ENCODE assay signal across 29 mouse cellular contexts in the genomic region with DNA sequence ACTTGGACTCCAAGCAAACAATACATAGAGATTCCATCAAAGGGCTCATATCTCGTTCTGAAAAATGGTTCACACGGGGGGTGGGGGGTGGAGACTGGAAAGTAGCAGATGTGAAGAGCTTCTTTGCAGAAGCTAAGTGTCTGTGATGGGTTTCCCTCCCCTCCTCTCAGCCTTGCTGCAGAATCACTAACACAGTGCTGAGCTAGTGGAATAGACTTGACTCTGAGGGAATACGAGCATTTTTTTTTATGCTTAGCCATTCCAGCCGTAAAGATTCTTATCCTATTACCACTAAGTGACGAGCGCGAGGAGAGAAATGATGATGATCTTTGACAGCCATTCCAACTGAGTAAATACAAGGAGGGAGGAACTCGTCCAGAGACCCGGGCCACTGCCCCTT.
DNase-seq lines count a peak whose midpoint lies in the region; ATAC-seq and TF ChIP-seq lines count a peak whose summit lies in the region.
"Had no signal": no experiment of that assay in that cellular context is flagged by ENCODE, and none has a peak within 500 bp of the region (broad histone marks: within the 10 kb centered on the region; RNA-seq: fewer than 3 reads in every experiment).

No protein-coding gene starts in this region.

- TF ChIP-seq POLR2A in brain, embryonic 14.5 days (IDR thresholded peaks at IDR 0.05; ENCODE audit: borderline replicate concordance, extremely low read depth, insufficient read depth, insufficient read length, poor library complexity, severe bottlenecking), result no peak
- TF ChIP-seq POLR2A in lung, adult 2 months (IDR thresholded peaks at IDR 0.05; ENCODE audit: borderline replicate concordance, extremely low read depth, low read depth, low read length), result no peak

- H3K4me3 ChIP-seq in hindbrain, embryonic 15.5 days, result no peak overlapping the region
- no peak overlapping the region for H3K4me3 ChIP-seq in hindbrain, embryonic 11.5 days (ENCODE audit: low read depth, low read length)
- no peak overlapping the region for H3K4me3 ChIP-seq in neural tube, embryonic 13.5 days
- H3K4me3 ChIP-seq in lung, adult 2 months (replicated peaks; ENCODE audit: extremely low read depth, low read depth, low read length), result no peak overlapping the region
- H3K4me3 ChIP-seq: embryonic facial prominence, embryonic 12.5 days; embryonic facial prominence, embryonic 15.5 days; forebrain, embryonic 12.5 days; forebrain, embryonic 15.5 days; heart, adult 2 months; heart, embryonic 10.5 days; heart, embryonic 13.5 days had no signal

- no peak overlapping the region for H3K9ac ChIP-seq in hindbrain, embryonic 15.5 days
- no peak overlapping the region for H3K9ac ChIP-seq in hindbrain, embryonic 11.5 days (ENCODE audit: low read depth, low read length)
- H3K9ac ChIP-seq in neural tube, embryonic 13.5 days, result no peak overlapping the region
- H3K9ac ChIP-seq: embryonic facial prominence, embryonic 12.5 days; embryonic facial prominence, embryonic 15.5 days; forebrain, embryonic 12.5 days; forebrain, embryonic 15.5 days; heart, embryonic 13.5 days; hindbrain, embryonic 14.5 days had no signal

- no peaks in the 10 kb centered on the region for H3K9me3 ChIP-seq in hindbrain, embryonic 15.5 days
- H3K9me3 ChIP-seq in hindbrain, embryonic 11.5 days (ENCODE audit: control insufficient read depth, low read length), result no peaks in the 10 kb centered on the region
- no peaks in the 10 kb centered on the region for H3K9me3 ChIP-seq in neural tube, embryonic 13.5 days
- H3K9me3 ChIP-seq: embryonic facial prominence, embryonic 12.5 days; embryonic facial prominence, embryonic 15.5 days; forebrain, embryonic 12.5 days; forebrain, embryonic 15.5 days; heart, embryonic 10.5 days; heart, embryonic 13.5 days had no signal

- no peaks in the 10 kb centered on the region for H3K27me3 ChIP-seq in hindbrain, embryonic 15.5 days
- H3K27me3 ChIP-seq in hindbrain, embryonic 11.5 days (ENCODE audit: control insufficient read depth, insufficient read depth, low read length), result no peaks in the 10 kb centered on the region
- no peaks in the 10 kb centered on the region for H3K27me3 ChIP-seq in neural tube, embryonic 13.5 days
- H3K27me3 ChIP-seq: CH12.LX; embryonic facial prominence, embryonic 12.5 days; embryonic facial prominence, embryonic 15.5 days; forebrain, embryonic 12.5 days; forebrain, embryonic 15.5 days; heart, embryonic 13.5 days had no signal

- TF ChIP-seq CTCF in brain, embryonic 14.5 days (IDR thresholded peaks at IDR 0.05; ENCODE audit: borderline replicate concordance, extremely low read depth, insufficient read depth, insufficient read length), result no peak
- no peak for TF ChIP-seq CTCF in lung, adult 2 months (IDR thresholded peaks at IDR 0.05; ENCODE audit: insufficient read depth, low read length)

- no peak for DNase-seq in hindbrain, embryonic 11.5 days (ENCODE audit: low spot score)
- no peak for DNase-seq in neural tube, embryonic 10.5 days (ENCODE audit: extremely low spot score, low spot score)
- DNase-seq in brain, embryonic 14.5 days (ENCODE audit: low read depth), result peak; percentile 31
- DNase-seq in kidney, adult 9 months, result no peak
- DNase-seq in lung, adult 2 months, result no peak
- DNase-seq: adrenal gland, adult 2 months; adrenal gland, postnatal 14 days; B cell, adult 2 months; cerebellum, adult 18-20 months; cerebellum, adult 9-10 months; cerebellum, postnatal 14 days; gastrocnemius, postnatal 10 days; gastrocnemius, postnatal 36 days; heart, adult 2 months; heart, postnatal 14 days; heart, postnatal 4 days had no signal

- no peak overlapping the region for H3K4me2 ChIP-seq in hindbrain, embryonic 15.5 days
- no peak overlapping the region for H3K4me2 ChIP-seq in hindbrain, embryonic 11.5 days (replicated peaks; ENCODE audit: low read depth, low read length)
- H3K4me2 ChIP-seq in neural tube, embryonic 13.5 days, result no peak overlapping the region
- H3K4me2 ChIP-seq: embryonic facial prominence, embryonic 12.5 days; embryonic facial prominence, embryonic 15.5 days; forebrain, embryonic 12.5 days; forebrain, embryonic 15.5 days; heart, embryonic 13.5 days; hindbrain, embryonic 14.5 days had no signal

- 49% methylated on average over 9 of the region's 9 CpGs for WGBS in hindbrain, embryonic 15.5 days
- WGBS in hindbrain, embryonic 11.5 days, result 69% methylated on average over 9 of the region's 9 CpGs
- 58% methylated on average over 9 of the region's 9 CpGs for WGBS in neural tube, embryonic 13.5 days
- 35% methylated on average over 9 of the region's 9 CpGs for WGBS in lung, adult 2 months

- 0 out of 2 replicates have a peak, but pooled peaks cover 2% of the 10 kb centered on the region for H3K4me1 ChIP-seq in hindbrain, embryonic 15.5 days (replicated peaks)
- no peaks in the 10 kb centered on the region for H3K4me1 ChIP-seq in hindbrain, embryonic 11.5 days (replicated peaks; ENCODE audit: control insufficient read depth, insufficient read depth, low read length)
- peaks cover 14% of the 10 kb centered on the region for H3K4me1 ChIP-seq in neural tube, embryonic 13.5 days (replicated peaks)
- no peaks in the 10 kb centered on the region for H3K4me1 ChIP-seq in lung, adult 2 months (ENCODE audit: control insufficient read depth, insufficient read depth, low read length)
- H3K4me1 ChIP-seq: embryonic facial prominence, embryonic 12.5 days; embryonic facial prominence, embryonic 15.5 days; forebrain, embryonic 15.5 days had no signal

- 0 out of 2 replicates have a peak, but pooled peaks have one; percentile 34 for ATAC-seq in hindbrain, embryonic 15.5 days (ENCODE audit: low FRiP score, low read depth)
- no peak for ATAC-seq in hindbrain, embryonic 11.5 days (ENCODE audit: low FRiP score)
- peak; percentile 61; the same call in 1 of the 2 replicates for ATAC-seq in neural tube, embryonic 13.5 days (ENCODE audit: low read depth)
- ATAC-seq: forebrain, embryonic 15.5 days; inflammation-experienced regulatory T-cells, adult 6 months; intestine, embryonic 16.5 days had no signal

- H3K27ac ChIP-seq in hindbrain, embryonic 15.5 days (replicated peaks), result no peak overlapping the region; the same call in 1 of the 2 replicates
- no peak overlapping the region for H3K27ac ChIP-seq in hindbrain, embryonic 11.5 days (ENCODE audit: low read depth, low read length)
- peak overlapping the region; percentile 53 for H3K27ac ChIP-seq in neural tube, embryonic 13.5 days (replicated peaks)
- H3K27ac ChIP-seq: embryonic facial prominence, embryonic 12.5 days; embryonic facial prominence, embryonic 15.5 days; forebrain, embryonic 12.5 days; forebrain, embryonic 15.5 days; heart, adult 2 months; heart, embryonic 10.5 days; heart, embryonic 13.5 days; hindbrain, embryonic 14.5 days had no signal

- H3K36me3 ChIP-seq in hindbrain, embryonic 15.5 days, result no peaks in the 10 kb centered on the region
- H3K36me3 ChIP-seq in hindbrain, embryonic 11.5 days (ENCODE audit: control insufficient read depth, insufficient read depth, low read length), result no peaks in the 10 kb centered on the region
- H3K36me3 ChIP-seq in neural tube, embryonic 13.5 days, result no peaks in the 10 kb centered on the region
- H3K36me3 ChIP-seq: embryonic facial prominence, embryonic 12.5 days; embryonic facial prominence, embryonic 15.5 days; forebrain, embryonic 12.5 days; forebrain, embryonic 15.5 days; G1E; heart, embryonic 10.5 days; heart, embryonic 13.5 days had no signal
